Mouse (Mus musculus): ENCODE measurements around the gene Nek2.

The Nek2 gene

DNA sequence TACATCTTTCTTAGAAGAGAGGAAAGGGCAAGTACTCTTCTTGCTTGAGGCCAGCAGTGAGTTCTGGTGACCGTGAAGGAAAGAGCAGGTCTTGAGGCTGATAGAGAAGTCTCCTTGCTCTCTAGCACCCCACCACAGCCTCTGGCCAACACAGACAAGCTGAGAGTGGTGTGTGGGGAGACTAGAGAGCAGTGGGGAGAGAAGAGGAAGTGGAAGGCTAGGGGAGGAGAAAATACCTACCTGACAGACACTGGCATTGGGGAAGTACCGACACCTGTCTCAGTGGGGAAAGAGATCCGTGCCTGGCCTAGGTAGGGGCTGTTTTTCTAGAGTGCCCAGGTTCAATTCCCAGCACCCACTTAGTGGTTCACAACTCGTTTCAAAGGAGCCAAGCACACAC lies 7.0 kb upstream of the Nek2 start:
- no peak for DNase-seq (ENCODE audit: low read depth, low spot score)

DNA sequence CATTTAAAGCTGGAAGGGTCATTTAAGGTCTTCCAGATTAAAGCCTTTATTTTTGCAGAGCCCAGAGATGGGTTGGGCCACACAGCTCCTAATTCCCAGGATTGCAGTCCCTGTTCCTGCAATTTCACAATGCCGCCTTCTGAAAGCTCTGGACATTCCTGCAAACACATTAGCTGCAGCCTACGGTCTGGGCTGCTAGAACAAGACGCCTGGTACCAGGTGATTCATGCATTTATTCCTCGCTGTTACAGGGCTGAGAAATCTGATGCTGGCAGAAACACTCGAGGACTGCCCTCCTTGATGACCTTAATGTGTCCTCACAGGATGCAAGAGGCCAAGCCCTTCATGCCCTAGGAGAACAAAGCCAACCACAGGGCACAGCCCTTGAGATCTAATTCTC lies 6.3 kb upstream of the Nek2 start:
- peak; percentile 28 for DNase-seq (ENCODE audit: low read depth, low spot score)

DNA sequence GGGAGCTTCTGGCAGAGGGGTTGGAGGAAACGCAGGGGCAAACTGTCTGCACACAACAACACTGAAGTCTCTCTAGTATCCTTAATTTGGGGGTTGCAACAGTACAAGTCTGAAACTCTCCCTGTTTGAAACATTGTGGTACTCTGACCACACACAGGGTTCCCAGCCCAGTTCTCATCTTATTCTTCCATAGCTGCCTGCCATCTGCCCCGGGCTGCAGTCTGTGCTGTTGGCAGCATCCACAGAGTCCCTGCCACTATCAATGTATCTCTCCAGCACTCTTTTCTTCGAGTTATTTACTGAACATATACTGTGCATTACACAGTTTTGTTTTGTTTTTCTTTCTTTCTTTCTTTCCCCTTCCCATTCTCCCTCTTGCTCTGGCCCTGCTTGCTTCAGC lies 4.6 kb upstream of the Nek2 start:
- DNase-seq (ENCODE audit: low read depth, low spot score), result no peak

DNA sequence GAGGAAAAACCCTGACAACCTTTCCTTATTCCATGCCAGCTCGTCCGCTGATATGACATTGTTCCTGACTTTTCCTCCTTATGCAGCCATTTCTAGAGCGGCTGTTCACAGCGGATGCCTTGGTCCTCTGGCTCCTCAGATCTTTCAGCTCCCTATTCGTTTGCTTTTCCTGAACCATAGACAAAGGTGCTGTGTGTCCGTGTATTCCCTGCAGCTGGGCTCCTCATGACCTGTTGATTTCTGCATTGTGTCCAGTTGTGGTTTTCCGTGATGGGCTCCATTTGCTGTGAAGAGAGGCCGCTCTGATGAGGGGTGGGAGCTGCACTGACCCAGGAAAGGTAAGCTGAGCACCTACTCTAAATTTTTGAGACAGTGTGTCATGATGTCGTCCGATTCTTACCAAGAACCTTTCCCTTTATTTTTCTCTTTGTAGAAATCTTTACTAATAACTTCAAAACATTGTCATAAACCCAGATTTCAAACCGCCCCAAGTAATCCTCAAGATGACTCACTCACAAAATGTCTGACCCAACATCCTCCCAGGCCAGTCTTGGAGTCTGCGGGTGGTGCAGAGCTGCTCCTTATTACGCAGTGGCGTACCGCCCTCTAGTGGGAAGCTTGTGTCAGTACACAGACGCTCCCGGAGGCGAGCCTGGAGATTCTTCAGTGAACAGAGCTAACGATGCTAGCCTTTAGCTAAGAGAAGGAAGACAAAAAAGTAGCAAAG lies 3.7 kb upstream of the Nek2 start:
- peak; percentile 95 for DNase-seq (ENCODE audit: low read depth, low spot score)

DNA sequence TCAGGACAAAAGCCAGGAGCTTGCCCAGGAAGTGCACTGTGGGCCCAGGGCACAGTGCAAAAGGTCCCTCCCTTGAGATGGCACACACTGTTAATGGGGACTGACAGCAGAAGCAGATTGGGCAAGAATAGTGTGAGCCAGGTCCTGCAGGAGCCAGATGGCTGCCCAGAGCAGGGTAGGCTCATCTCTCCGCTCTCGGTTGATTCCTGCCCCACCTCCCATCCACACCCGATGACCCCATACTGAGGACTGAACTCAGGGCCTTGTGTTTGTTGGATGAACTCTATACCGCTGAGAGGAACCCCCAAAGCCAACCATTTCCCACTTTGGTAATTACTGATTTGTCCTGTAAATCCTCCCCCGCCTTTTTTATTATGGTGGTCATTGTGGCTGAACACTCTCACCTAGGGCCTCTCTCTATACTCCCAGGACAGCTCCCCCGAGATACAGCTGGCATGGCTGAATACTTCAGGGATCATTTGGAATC lies 3.1 kb upstream of the Nek2 start:
- DNase-seq (ENCODE audit: low read depth, low spot score), result no peak

DNA sequence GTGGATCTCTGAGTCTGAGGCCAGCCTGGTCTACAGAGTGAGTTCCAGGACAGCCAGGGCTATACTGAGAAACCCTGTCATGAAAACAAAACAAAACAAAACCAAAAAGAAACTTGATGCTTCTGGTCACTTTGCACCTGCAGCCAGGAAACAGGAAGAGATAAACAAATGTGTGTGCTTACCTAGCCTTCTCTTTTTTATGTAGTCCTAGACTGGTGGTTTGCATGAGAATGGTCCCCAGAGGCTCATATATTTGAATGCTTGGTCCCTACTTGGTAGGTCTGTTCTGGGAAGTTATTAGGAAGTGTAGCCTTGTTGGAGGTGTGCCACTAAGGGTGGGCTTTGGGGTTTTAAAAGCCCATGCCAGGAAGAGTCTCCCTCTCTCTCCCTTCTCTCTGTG lies 2.2 kb upstream of the Nek2 start:
- DNase-seq (ENCODE audit: low read depth, low spot score), result no peak

DNA sequence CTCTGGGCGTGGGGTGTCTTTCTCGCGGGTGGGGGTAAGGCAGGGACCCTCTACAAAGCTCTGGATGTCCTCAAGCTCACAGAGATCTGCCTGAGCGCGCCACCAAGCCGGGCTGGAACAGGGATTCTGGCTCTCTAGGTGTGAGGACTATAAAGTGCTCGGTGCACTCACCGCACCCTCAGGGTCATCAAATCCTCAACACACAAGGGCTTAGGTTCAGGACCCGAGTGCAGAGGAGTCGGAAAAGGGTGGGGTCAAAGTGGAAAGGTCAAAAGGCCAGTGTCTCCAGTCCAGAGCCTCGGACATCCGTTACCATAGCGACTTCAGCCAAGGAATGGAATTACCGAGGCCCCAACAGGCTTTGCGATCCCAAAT lies 306 bp upstream of the Nek2 start:
- DNase-seq (ENCODE audit: low read depth, low spot score), result no peak

DNA sequence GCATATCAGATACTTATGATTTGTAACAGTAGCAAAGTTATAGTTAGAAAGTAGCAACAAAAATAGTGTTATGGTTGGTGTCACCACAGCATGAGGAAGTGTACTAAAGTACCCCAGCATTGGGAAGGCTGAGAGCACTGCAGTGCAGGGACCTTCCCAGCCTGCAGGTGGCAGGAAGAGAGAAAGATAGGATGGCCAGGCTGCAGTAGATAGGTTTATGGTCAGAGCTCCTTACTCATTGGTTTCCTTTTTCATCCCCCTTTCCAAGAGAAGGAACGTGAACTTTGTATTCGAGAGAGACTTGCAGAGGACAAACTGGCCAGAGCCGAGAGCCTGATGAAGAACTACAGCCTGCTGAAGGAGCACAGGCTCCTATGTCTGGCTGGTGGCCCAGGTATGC lies 7.9 kb downstream of the Nek2 start:
- peak; percentile 47 for DNase-seq (ENCODE audit: low read depth, low spot score)

DNA sequence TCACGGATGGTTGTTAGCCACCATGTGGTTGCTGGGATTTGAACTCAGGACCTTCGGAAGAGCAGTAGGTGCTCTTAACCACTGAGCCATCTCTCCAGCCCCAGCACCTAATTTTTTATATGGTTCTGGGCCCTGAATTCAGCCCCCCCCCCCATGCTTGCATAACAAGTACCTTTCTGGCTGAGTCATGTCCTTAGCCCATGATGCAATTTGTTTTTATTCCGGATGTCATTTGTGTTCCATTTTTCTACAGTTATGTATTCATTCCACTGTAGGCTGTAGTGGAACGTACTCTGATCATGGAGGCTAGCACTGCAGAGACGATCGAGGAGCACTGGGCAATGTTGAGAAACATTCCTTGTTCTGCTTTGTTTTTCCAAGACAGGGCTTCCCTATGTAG lies 12.2 kb downstream of the Nek2 start:
- DNase-seq (ENCODE audit: low read depth, low spot score), result no peak

DNA sequence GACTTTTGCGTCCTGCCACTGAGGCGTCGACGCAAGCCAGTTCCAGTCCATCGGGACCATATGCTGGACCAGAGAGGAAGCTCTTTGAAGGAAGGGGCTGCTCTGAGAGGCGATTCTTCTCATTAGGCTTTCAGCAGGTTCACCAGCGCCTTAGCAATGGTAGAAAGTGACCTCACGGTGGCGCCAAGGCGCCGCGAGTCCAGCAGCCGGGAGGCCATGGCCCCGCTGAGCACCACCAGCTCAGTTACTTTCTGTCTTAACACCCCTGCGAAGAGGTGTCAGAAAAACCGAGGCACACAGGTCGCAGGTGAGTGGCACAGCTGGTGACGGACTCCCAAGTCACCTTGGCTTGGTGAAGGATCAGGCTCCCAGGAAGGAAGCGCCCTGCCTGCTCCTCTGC lies 13.6 kb downstream of the Nek2 start:
- peak; percentile 67 for DNase-seq (ENCODE audit: low read depth, low spot score)

DNA sequence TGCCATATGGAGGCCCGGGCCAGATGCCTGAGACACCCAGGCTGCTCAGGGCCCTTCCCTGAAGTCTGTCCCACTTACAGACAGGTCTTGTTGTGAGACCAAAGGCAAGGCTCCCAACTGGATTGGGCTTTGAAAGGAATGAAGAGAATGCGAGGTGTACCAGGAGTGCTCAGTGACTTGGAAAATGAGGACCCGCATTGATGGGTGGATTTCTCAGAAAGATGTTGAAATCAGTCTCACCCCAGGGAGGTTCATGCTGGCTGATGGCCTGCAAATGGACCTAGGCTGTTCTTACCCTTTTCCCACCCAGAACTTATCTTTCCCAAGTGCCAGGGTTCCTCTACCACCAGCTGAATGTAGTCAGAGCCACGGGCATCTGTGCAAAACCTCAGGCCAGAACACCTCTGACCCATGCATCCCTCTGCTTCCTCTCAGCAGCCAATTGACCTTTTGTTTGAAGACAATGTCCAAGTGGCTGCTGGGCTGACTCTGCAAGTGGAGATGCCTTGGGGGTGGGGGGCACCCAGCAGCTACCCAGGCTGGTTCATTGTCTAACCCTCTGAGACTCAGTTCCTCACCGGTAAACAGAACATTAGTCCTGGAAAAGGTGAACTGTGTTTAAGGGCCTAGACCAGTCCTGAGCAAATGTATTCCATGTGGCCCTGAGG lies 15.2 kb downstream of the Nek2 start:
- DNase-seq (ENCODE audit: low read depth, low spot score), result no peak

DNA sequence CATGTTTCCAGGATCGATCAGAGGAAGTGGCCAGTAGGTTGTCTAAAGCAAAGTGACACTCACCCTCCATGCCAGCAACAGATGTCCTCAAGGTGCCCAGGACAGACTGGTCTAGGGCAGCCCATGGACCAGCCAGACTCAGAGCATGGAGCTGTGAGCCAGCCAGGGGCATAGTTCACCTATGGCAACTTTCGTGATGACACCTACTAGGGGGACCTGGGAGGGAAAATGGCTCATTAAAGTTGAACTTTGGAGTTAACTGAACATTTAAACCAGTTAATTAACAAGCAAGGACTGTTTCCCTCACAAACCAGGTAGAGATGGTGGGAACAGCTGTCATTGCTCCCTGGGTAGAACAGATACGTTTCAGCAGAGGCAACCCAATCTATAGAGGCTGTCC lies 16.4 kb downstream of the Nek2 start:
- no peak for DNase-seq (ENCODE audit: low read depth, low spot score)

DNA sequence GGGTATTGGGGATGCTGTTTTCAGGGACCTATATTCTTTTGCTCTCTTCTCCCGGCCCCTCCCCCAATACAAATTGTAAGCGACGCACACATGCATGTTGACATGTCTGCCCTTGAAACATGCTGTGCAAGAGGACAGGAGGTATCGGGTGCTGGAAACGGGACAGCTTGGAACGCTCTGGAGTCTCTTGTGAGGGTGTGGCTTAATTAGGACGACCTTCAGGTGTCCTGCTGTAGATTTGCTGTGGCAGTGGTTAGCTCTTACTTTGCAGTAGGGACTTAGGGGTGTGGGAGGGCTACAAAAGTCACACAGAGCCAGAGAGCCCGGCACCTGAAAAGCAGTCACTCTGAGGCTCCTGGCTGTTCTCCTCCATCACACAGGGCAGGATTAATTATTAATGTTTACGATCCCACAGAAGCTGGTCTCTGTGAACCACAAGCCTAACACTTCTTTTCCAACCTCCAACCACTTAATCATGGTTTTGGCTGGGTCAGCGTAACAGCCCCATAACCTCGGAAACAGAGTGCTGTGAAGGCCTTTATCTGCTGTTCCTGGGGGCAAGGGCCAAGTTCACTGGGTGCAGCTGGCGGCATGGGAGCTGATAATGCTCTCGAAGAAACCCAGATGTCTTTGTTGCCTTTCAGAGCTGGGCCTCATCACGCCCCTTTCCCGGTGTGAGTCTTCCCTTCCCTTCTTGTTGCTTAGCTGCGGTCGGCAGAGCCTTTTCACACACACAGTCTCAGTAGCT lies 17.9 kb downstream of the Nek2 start:
- no peak for DNase-seq (ENCODE audit: low read depth, low spot score)

DNA sequence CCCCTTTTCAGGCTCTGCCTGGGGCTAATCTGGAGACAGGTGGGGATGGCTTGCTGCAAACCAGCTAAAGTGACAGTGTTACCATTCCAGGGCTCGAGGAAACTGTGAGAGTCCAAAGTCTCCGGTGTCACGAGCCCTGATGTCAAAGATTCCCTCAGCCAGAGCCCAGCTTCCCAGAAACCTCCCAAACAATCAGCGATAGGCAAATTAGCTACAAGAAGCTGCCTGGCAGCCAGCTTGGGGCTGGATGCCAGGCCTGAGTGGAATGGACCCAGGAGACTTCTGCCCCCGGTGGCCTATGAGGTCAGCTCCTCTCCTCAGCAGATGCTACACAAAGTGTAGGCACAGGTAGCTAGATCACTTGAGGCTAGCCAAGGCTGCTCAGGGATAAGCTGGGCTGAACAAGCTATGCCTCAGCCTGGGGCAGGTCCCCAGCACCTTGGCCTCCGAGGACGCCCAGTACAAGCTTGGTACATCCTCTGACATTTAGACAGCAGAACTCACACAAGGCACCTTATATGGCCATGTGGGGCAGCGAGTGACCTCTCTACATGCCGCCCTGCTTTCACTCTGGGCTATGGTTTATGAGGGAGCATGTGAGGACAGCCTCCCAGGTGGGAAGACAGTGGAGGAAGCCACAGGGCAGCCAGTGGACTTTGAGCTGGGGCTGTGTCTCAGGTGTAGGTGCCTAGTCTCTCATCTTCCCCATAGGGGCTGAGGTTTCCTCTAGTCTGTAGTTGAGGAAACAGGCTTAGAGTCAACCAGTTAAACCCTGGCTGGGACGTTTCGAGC lies 19.7 kb downstream of the Nek2 start:
- no peak for DNase-seq (ENCODE audit: low read depth, low spot score)

DNA sequence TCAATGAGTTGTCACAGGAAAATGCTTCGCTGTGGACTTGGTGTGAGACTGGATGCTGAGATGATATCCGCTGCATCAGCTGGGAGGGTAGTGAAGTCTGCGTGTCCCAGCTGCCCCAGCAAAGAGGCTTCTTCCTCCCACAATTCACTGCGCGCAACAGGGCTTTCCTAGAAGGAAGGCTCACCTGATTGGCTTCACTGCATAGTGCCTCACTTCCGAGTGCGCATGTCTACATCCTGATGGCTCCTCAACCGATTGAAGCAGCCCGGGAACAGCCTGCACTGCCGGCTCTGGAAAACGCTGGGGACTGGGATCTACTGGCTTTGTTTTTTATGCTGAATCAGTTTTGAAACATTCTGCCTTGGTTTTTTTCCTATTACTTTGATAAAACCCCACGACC lies 21.0 kb downstream of the Nek2 start:
- no peak for DNase-seq (ENCODE audit: low read depth, low spot score)

DNA sequence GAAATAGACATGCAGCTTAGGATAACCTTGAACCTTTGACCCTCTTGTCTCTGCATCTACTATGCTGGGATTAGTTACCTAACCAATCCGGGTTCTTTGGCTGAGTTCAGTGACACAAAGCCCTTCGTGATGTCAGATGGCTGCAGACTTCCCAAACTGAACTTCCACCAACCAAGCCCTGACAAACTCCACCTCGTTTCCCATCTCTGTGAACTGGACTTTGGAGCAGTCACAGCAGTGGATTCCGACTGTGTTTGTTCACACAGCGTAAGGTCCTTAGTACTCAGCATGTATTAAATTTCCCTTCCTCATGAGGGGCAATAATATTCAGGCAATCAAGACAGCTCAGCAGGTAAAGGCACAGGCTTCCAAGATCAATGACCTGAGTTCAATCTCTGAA lies 25.4 kb downstream of the Nek2 start:
- no peak for DNase-seq (ENCODE audit: low read depth, low spot score)

DNA sequence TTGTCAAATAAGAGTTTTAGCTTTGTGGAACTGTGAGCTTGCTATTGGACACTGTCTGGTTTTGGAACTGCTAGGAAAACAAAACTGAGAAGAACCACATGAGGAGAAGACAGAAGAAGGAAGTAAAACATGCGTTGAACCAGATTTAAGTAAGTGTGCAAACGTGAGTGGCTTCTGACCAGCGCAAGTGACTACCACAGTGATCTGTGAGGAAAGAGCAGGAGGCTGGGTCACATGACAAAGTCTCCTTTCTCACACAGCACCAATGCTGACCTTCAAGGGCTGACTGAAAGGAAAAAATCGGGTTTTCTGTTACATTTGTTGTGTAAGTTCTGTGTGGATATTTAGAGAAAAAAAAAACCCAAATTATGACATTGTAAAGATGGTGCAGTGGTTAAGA lies 28.3 kb downstream of the Nek2 start:
- DNase-seq (ENCODE audit: low read depth, low spot score), result no peak

DNA sequence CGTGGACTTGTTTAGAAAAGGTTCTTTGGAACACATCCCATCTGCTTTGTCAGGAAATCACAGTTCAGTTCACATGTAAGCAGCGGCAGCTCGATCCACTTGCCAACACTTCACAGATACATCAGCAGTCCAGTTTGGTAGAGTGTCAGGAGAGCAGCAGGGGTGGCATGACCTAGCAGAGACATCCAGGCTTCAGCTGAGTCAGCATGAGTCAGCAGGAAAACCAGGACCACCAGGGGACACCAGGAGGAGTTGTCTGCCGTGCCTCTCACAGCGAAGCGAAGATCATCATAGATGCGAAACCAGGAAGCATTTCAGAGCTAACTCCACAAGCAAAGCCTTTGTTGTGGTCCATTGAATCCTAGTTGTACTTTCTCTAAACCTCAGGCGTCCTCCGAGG lies 32.2 kb downstream of the Nek2 start:
- no peak for DNase-seq (ENCODE audit: low read depth, low spot score)

DNA sequence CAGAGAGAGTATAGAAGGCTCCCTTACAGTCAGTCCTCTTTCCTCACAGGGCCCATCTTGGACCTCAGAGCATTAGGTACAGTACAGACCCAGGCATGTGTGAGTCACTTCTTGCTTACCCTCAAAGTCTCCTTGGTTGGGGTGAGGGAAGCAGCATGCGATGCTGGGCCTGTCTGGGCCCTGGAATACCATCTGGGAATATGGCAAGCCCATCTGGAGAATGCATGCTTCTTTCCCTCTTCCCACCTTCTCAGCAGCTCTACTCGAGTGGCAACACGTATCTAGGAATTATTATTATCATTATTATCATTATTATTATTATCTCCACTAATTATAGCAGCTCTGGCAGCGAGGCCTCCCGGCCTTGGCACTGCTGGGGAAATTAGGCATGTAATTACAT lies 33.5 kb downstream of the Nek2 start:
- no peak for DNase-seq (ENCODE audit: low read depth, low spot score)

DNA sequence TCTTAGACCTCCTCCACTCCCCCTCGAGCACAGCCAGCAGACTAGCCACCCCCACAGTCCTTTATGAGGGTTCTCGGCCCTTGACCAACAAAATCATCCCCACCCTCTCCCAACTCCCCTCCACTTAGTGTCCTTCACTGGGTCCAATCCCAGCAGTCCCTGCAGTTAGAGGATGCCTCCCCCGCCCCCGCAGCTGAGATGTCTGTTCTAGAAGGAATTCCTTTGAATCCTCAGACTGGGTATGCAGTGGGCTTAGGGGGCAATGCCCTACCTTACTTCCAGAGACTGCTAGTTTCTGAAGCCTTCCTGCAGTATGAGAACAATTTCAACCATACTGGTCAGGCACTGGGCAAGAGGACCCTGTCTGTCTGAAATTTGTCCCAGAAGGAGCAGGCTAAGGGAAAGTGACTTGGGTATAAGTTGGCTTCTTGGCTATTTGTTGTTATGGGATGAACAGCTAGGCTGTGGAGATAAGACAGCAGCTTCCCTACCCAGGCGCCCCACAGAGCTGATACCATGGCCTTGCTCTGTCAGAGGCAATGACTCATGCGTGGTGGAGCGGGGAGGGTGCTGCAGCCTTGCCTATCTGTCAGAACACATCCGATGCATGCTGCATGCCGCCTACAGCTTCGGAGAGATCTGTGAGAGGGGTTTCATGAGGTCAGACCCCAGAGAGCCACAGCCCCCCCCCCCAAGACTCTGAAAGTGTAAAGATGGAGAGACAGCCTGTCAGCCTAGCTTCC lies 34.1 kb downstream of the Nek2 start:
- peak; percentile 49 for DNase-seq (ENCODE audit: low read depth, low spot score)

DNA sequence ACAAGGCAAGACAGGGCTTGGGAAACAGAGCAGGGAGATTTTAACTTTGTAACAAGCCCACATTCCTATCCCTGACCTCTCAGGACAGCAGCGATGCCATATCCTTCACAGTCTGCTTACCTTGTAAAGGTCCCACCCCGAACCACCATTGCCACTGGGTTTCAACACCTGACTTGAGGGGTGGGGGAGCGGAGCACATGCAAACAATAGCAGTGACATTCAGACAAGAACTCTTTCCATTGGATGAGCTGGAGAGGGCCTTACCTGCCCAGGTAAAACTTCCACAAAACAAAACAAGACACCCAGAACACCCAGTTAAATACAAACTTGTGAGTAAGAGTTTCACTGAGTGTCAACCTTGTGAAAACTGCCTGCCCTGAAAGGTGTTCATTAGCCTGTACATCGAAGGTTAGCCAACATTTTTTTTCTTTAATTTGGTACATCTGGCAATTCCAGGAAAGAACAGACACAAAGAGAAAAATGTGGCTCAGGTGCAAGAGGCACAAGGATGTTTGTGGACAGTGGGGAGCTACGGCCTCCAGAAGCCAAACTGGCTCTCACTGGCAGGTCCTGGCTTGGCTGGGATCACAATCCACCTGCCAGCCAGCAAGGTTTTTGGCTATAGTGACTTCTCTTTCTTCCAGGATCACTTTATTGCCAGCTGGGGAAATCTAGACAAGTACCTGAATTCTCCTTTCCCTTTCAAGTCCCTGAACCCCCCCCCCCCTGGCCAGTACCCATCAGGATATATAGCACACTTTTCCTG lies 35.8 kb downstream of the Nek2 start:
- DNase-seq (ENCODE audit: low read depth, low spot score), result no peak
